Mouse (Mus musculus): ENCODE results near the gene Mvp. TPM values are rescaled to one million over a fixed set of nuclear protein-coding genes. Genes with fewer than 3 reads are reported as not detected.

The Mvp gene
- total RNA-seq, 2 experiments from 2014 or later: 5.8 to 6.3 TPM

DNA sequence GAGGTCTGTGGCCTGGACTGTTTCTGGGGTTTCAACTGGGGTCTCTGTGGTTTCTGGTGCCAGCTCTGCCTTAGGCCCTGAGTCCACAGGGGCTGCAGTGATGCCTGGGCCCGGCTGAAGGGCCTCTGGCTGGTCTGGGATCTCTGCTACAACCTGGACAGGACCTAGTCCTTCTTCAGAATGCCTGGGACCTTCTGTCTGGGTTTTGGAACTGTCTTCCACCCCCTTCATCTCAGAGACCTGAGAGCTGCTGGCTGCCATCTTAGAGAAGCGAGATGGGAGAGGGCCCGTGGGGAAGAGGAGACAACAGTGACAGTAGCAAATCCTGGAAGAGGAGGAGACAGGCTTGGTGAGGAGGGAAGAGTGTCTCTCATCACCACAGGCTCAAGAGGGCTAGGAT is 5.6 kb upstream of the Mvp start:
- no peak for DNase-seq (ENCODE audit: low spot score in 2 of 2)

DNA sequence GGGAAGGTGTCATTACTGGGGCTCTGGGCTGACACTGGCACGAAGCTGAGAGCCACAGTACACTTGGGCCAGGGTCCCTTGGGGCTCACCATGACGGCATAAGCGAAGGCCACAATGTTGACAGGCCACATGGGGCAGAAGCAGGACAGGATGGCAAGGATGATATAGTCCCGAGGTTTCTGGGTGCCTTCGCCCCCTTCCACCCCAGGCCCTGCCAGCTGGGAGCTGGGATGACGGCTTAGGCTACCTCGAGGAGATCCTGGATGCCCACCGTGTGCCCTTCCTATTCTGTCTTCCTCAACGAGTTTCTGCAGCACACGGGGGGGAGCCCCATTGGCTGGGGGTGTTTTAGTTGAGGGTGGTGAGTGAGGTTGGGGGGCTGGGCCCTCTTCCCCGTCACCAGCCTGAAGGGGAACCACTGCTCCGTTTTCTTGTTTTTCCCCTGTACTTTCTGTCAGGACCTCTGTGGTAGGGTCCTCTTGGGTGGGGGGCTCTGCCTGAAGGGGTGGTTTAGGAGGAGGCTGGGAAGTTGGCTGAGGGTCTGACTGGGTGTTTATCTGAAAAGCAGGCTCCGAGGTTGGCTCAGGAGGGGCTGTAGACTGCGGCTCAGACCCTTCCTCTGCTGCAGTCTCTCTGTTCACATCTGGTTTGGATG is 5.0 kb upstream of the Mvp start:
- DNase-seq (ENCODE audit: low spot score in 2 of 2): no peak

DNA sequence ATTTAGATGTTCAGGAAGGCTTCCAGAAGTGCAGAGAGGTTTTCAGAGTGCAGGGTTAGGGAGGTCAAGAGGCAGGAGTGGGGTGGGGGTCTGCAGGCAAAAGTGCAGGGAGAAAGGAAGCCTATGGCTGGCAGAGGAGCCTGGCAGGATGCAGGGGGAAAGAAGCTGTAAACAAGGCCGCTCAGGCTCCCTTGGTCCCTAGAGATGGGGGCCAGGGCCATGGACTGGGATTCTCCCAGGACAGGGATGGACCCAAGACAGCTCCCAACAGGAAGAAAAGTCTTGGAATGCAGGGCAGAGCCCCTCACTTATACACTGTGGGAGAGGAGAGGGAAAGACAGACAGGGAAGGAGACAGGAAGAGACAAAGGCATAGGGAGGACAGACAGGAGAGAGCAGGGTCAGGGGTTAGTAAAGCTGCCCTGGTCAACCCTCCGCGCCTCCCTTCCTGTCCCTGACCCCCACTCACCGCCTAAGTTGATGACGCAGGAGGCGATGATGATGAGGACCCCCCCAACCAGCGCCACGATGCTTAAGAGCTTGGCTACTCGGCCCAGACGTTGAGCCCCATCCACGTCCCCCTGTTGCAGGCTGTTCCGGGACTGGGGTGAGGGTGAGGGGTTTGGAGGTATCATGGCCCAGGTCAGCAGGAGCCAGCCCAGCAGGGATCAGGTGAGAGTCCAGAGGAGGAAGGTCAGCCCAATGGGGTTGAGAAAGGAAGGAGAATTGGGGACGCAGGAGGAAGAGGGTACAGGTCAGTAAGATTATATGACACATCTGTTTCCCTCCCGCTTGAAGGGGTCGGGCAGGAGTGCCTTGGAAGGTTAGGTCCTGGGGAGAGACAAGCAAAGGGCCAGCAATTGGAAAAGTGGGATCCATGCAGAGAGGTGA is 4.2 kb upstream of the Mvp start:
- DNase-seq (ENCODE audit: low spot score in 2 of 2): no peak

DNA sequence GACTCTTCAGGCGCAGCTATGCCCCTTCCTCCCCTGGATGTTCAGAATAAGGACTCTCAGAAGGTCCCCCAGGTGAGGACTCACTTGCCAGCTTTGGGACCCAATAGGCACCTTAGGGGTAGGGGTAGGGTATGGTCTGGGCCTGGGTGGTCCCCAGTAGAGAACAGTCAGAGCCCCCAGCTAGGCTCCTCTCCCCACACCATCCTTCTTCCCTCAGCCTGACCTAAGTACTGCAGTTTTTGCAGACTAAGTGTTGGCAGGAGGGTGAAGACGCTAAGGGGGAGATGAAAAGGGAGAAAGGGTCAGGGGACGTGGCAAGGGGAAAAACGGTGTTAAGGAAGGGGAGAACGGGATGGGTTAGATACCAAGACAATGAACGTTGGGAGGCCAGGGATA is 3.5 kb upstream of the Mvp start:
- DNase-seq (ENCODE audit: low spot score in 2 of 2): no peak

GRCm38 (mm10) chr7:127016971-127017949 is 2.8 kb upstream of the Mvp start, which contains the start of gene Pagr1a:
Gene Pagr1a (minus strand): TSS chr7:127017352.
- peak; percentile 97 to 98 for DNase-seq (ENCODE audit: low spot score in 2 of 2)

DNA sequence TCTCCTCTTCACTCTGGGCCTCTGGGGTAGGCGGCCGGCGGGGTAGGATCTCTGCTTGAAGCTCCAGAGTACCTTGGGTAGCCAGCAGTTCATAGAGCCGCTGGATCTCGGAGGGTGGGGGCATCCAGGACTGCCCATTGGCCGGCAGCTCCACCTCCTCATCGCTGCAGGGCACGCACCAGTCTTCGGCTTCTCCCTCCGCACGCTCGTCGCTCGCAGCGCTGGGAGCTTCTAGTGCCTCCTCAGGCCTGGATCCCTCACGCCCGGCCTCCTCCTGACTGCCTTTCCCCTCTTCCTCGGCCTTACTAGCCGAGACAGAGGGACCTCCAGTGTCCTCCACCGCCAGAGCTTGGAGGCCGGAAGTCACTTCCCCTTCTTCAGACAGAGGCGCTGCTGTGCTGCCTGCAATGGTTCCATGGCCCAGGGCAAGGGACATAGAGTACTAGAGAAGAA is 2.1 kb upstream of the Mvp start:
- DNase-seq (ENCODE audit: low spot score in 2 of 2): no peak

DNA sequence TGATC is 1.9 kb upstream of the Mvp start, which contains the start of gene Pagr1b:
Pagr1b (minus strand) TSS at position 4 of the 5 bp plus-strand sequence.
- no peak for DNase-seq (ENCODE audit: low spot score in 2 of 2)

- no peak for DNase-seq (ENCODE audit: low spot score in 2 of 2)
Observed at GRCm38 (mm10) chr7:127016081-127016480, 1.7 kb upstream of the Mvp start.

- no peak for DNase-seq (ENCODE audit: low spot score in 2 of 2)
Observed at GRCm38 (mm10) chr7:127014993-127015392, 572 bp upstream of the Mvp start.

DNA sequence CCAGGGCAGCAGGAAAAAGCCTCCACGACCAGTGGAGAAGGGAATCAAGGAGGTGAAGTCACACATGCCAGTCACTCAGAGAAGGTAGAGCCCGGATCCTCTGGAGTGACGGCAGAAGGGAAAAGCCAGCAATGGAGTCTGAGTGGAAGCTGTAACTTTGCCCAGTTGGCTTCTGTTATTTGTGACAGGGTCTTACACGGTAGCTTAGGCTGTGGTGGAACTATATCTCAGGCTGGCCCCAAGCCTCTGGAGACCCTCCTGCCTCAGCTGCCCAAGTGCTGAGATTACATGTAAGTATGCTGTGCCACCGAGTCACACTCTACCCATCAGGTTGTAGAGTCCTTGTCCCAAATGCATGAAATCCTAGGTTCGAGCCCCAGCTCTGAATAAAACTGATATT is 1.0 kb downstream of the Mvp start:
- no peak for DNase-seq (ENCODE audit: low spot score in 2 of 2)

- no peak for DNase-seq (ENCODE audit: low spot score in 2 of 2)
Observed at GRCm38 (mm10) chr7:127012845-127013244, 1.6 kb downstream of the Mvp start.

DNA sequence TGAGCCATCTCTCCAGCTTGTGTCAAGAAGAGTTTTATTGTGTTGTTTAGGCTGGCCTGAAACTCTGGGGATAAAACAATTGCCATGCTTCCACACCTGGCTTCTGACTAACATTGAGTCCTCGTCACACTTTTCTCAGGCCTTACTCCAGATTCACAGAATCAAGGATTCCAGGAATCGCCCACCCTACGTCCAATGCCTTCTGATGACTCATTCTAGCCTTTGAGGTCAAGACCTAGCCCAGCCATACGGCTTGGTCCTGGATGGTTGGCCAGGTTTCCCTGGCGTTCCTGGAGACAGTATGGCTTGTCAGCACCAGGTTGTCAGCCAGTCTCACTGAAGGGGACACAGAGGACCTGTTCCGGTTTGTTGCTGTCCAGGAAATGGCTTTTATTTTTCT is 2.0 kb downstream of the Mvp start:
- DNase-seq (ENCODE audit: low spot score in 2 of 2): no peak

- no peak for DNase-seq (ENCODE audit: low spot score in 2 of 2)
Observed at GRCm38 (mm10) chr7:127011717-127012116, 2.7 kb downstream of the Mvp start.

- DNase-seq (ENCODE audit: low spot score in 2 of 2): no peak
Observed at GRCm38 (mm10) chr7:127011051-127011450, 3.4 kb downstream of the Mvp start.

DNA sequence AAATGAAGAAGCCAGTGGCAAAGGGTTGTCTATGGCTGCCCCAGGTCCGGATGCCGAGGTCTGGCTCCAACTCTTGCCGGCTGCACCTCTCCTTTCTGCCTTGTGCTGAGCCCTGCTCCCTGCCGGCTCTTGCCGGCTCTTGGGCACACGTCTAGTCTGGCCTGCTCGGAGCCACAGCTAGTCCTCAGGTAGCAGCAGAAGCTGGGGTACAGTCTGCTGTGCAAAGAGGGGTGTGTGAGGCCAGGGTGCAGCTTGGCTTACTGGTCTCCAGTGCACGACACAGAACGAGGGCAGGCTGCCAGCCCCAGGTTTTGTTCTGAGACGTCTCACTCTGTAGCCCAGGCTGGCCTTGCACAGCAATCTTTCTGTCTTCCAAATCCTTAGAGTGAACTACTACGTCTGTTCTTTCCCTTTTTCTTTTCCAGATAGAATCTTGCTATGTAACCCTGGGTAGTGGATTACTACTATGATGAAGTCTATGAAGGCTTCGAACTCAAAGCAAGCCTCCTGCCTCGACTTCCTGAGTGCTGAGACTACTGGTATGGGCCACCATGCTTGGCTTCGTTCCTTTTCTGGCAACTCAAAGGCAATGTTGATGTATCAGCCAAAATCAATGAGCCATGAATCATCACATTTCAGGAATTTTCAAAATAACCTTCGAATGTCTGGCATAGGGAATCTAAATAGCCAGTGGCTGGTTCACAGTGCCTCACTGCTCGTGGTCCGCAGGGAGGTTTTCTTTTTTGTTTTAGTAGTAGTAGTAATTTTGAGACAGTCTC is 4.9 kb downstream of the Mvp start:
- no peak for DNase-seq (ENCODE audit: low spot score in 2 of 2)

DNA sequence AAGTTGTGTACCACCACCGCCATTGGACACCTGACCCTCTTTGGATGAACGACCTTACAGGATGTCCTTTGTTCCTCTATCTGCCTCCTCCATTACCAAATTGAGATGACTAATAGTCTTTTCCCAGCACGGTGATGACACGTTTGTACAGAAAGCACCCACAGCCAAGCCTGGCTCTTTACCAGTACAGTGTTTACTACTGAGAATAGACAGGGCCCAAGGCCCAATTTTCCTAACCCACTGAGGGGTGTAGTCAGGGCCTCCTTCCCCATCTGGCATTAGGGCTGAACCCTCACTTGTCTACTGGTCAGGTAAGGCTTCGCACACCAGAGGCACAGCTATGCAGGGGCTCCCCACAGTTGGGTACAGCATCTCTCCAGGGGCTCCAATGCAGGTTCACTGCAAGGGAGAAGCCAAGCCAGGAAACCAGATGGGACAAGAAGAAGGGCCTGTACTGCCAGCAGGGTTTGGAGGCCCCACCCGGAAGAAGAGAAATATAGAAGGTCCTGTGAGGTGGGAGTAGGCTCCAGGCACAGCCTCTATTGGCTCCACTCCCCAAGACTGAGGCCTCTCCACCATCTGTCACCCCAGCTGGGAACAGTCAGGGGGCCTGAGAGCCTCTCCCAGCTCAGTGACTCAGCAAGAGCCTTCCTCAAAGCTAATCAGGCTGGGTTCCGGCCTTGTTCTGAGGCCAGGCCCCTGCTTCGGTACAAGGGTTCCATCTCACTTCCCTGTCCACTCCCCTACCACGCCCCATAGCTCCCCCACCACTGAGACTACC is 6.0 kb downstream of the Mvp start:
- DNase-seq (ENCODE audit: low spot score in 2 of 2): peak; percentile 75 to 80

GRCm38 (mm10) chr7:127007313-127008024 is 7.0 kb downstream of the Mvp start:
- no peak for DNase-seq (ENCODE audit: low spot score in 2 of 2)

- no peak for DNase-seq (ENCODE audit: low spot score in 2 of 2)
Observed at GRCm38 (mm10) chr7:127004122-127004875, 10.1 kb downstream of the Mvp start.

GRCm38 (mm10) chr7:127003620-127004019 is 10.8 kb downstream of the Mvp start:
- no peak for DNase-seq (ENCODE audit: low spot score in 2 of 2)

Measured in layer of hippocampus, postnatal 14 days (tissue).